Mouse (Mus musculus) forebrain, embryonic 16.5 days (tissue): ENCODE measurements around the gene Sohlh1. TPM values are rescaled to one million over a fixed set of nuclear protein-coding genes. Genes with fewer than 3 reads are reported as not detected.

Source experiments
- ATAC-seq: fragments of 200-750 bp; cut with Nextera tagmentation; 2 replicates; pipeline ENCODE4 v1.8.0; 2017; ENCODE audit warnings: mild to moderate bottlenecking, moderate library complexity
- H3K27ac ChIP-seq: fragments of 300-500 bp; sonication (generic); 2 replicates; pipeline ENCODE4 v1.5.1; 2014; ENCODE audit warnings: low read length, control low read depth
- H3K27me3 ChIP-seq: fragments of 300-500 bp; sonication (generic); replicated peaks from 2 replicates; pipeline ENCODE4 v1.6.1; 2014; ENCODE audit warnings: low read length; ENCODE audit not compliant: control insufficient read depth, insufficient read depth
- H3K36me3 ChIP-seq: fragments of 300-500 bp; sonication (generic); 2 replicates; pipeline ENCODE4 v1.6.1; 2014; ENCODE audit not compliant: control insufficient read depth, insufficient read depth
- H3K4me1 ChIP-seq: fragments of 300-500 bp; sonication (generic); replicated peaks from 2 replicates; pipeline ENCODE4 v1.6.1; 2014; ENCODE audit warnings: low read length; ENCODE audit not compliant: control insufficient read depth, insufficient read depth
- H3K4me2 ChIP-seq: fragments of 300-500 bp; sonication (generic); 2 replicates; pipeline ENCODE4 v1.6.1; 2014; ENCODE audit warnings: mild to moderate bottlenecking, low read length, control low read depth
- H3K4me3 ChIP-seq: fragments of 300-500 bp; sonication (generic); replicated peaks from 2 replicates; pipeline ENCODE4 v1.5.1; 2014; ENCODE audit warnings: mild to moderate bottlenecking, low read length, control low read depth
- H3K9ac ChIP-seq: fragments of 300-500 bp; sonication (generic); replicated peaks from 2 replicates; pipeline ENCODE4 v1.6.1; 2014; ENCODE audit warnings: low read depth, low read length, control low read depth
- H3K9me3 ChIP-seq: fragments of 300-500 bp; sonication (generic); 2 replicates; pipeline ENCODE4 v1.6.1; 2016; ENCODE audit warnings: low read length; ENCODE audit not compliant: control insufficient read depth
- WGBS: fragments of 180-500 bp; shearing (Covaris S2); extraction: QIAGEN DNeasy Blood & Tissue Kit; methylation state at CpG from one replicate; pipeline ENCODE4 v1.1.7; 2014; 5-methylcytosine and 5-hydroxymethylcytosine counted together
- polyA plus RNA-seq: library from polyadenylated mRNA; unstranded; fragments of >200 nt; fragmentation: Nextera tagmentation; extraction: Ambion mirVana; gene quantifications from 2 replicates; pipeline ENCODE4 v1.2.1, GENCODE M21; 2015

Gene Sohlh1
- polyA plus RNA-seq, 1 experiment from 2014 or later = not detected

DNA sequence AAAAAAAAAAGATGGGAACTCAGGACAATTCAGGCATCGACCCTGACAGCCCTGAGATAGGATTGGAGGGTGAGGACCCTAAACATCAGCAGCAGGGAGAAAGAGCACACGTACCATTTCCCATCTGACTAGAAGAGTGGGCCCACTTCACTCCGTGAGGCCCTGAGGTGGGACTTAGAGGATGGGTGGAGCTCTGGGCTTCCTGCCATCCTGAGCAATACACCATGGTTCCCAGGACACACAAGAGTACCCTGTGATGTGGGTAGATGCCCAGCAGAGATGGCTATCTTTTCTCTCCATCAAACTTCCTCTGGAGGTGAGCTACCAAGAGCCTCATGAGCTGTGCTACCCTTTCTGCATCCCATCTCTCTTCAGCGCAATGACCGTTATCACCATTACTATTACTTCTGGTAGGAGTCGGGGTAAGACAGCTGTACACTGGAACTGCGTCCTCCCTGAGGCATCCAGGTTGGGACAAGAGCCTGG, 30.2 kb upstream of the Sohlh1 start:
- Histone ChIP-seq H3K9ac (peak overlapping the region; percentile 76), H3K36me3 (no peaks in the 10 kb centered on the region), H3K27me3 (no peaks in the 10 kb centered on the region; the same call in none of the 2 replicates), H3K9me3 (no peaks in the 10 kb centered on the region), H3K4me1 (peaks cover 9% of the 10 kb centered on the region; the same call in 1 of the 2 replicates), H3K27ac (no peak overlapping the region), H3K4me2 (peak overlapping the region; percentile 70), H3K4me3 (peak overlapping the region; percentile 56)
- ATAC-seq = peak; percentile 38
- WGBS = 13% methylated on average over 6 of the region's 7 CpGs

DNA sequence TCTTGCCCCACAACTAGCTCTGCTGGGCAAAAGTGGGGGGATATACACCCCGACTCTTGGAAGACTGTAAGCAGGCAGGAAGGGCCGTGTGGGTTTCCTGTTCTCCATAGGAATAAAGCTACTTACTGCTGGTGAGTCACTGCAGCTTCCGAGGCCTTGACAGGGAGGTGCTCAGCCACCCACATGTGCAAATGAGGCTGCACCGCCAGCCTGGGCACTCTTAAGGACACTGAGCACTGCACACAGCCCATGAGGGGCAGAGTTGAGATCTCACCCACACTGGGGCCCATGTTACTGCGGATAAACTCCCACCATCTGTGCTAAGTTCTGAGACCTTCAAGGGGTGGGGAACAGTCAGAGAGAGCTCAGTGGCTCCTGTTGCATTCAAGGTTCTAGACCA, 19.6 kb upstream of the Sohlh1 start:
- H3K4me2 ChIP-seq = no peak overlapping the region
- H3K27me3 ChIP-seq = no peaks in the 10 kb centered on the region; the same call in none of the 2 replicates
- H3K4me3 ChIP-seq = no peak overlapping the region
- H3K4me1 ChIP-seq = peaks cover 24% of the 10 kb centered on the region
- no peaks in the 10 kb centered on the region for H3K9me3 ChIP-seq
- ATAC-seq = no peak
- no peak overlapping the region for H3K27ac ChIP-seq
- WGBS = 64% methylated on average over 5 of the region's 5 CpGs
- no peak overlapping the region for H3K9ac ChIP-seq
- no peaks in the 10 kb centered on the region for H3K36me3 ChIP-seq

DNA sequence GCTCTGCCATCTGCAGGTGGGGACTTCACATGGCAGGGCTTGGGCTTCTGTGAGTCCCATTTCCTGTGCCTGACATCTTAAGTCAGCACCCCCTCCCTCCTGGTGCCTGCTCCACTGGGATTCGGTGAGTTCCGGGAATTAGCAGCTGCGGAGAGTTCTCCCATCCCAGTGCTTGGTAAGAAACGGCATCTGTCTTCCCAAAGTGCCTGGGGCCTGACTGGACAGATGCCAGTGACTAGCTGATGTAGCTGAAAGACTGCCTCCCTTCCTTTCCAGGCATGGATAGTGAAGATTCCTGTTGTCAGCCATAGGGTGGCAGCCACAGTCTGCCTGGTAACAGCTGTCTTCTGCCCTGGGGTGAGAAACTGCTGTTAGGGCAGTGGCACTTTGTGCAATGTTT, 18.4 kb upstream of the Sohlh1 start:
- no peak overlapping the region for H3K4me3 ChIP-seq
- 5% methylated on average over 4 of the region's 4 CpGs for WGBS
- no peak overlapping the region for H3K9ac ChIP-seq
- H3K9me3 ChIP-seq = no peaks in the 10 kb centered on the region
- no peak overlapping the region for H3K27ac ChIP-seq
- H3K4me2 ChIP-seq = no peak overlapping the region
- peak; percentile 39 for ATAC-seq
- peaks cover 24% of the 10 kb centered on the region for H3K4me1 ChIP-seq
- no peaks in the 10 kb centered on the region; the same call in none of the 2 replicates for H3K27me3 ChIP-seq
- H3K36me3 ChIP-seq = no peaks in the 10 kb centered on the region

DNA sequence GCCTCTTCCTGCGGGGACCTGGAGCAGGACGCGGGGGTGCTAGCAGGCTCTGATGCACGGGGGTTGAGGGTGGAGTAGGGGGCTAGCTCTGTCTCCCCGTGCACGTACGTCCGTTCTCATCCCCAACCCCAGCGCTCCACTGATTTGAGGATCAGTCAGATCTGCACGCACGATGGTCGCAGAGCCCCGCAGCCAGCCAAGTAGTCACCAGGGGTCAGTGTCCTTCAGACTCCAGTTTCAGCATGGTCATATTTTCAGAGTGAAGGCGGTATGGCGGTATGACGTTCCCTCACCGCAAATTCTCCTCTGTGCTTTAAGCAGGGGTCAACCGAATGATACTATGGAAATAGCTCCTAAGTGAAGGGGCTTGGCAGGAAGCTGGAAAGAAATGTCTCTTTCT, 17.2 kb upstream of the Sohlh1 start:
- peak overlapping the region; percentile 99 for H3K4me2 ChIP-seq
- no peaks in the 10 kb centered on the region for H3K36me3 ChIP-seq
- no peaks in the 10 kb centered on the region; the same call in none of the 2 replicates for H3K27me3 ChIP-seq
- H3K27ac ChIP-seq = no peak overlapping the region
- peak overlapping the region; percentile 64; the same call in 1 of the 2 replicates for H3K9ac ChIP-seq
- peak overlapping the region; percentile 56 for H3K4me3 ChIP-seq
- WGBS = 3% methylated on average over 18 of the region's 18 CpGs
- peaks cover 24% of the 10 kb centered on the region for H3K4me1 ChIP-seq
- no peak for ATAC-seq
- H3K9me3 ChIP-seq = no peaks in the 10 kb centered on the region

DNA sequence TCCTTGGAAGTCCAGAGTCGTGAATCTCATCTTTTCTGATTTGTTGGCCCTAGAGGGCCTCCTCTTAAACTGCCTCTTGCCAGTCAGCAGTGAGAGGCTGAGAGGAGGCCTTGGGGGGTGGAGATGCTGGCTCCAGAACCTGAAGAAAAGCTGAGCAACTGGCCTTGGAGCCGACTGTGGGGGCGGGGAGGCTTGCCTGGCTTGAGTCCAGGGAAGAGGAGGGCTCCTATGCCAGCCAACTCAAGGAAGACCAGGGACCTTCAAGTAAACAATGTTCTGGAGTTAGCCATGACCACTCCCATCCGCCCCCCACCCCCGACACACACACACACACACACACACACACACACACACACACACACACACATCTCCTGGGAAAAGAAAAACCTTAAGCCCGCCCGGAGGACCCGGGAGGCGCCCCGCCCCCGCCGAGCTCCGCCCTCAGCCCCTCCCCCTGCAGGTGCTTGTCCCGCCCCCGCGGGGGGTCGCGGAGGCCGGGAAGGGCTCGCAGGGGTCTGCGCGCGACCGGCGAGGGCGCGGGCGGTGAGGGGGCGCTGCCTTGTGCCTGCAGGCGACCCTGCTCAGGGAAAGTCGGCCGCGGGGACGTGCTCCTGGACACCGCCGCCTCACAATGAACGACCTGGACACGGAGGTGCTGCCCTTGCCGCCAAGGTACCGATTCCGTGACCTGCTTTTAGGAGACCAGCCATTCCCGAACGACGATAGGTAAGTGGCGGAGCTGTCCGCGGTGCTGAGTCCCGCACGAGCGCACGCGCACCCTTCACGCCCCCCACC, 16.5 kb upstream of the Sohlh1 start, which contains the start of gene Kcnt1:
Gene Kcnt1 (plus strand): TSS at position 398 of the 795 bp plus-strand sequence.
- Histone ChIP-seq H3K27me3 (no peaks in the 10 kb centered on the region; the same call in none of the 2 replicates), H3K4me3 (peak within 1 kb of the TSS; percentile 56), H3K9me3 (no peaks in the 10 kb centered on the region), H3K4me2 (peak within 1 kb of the TSS; percentile 99), H3K36me3 (no peaks in the 10 kb centered on the region), H3K4me1 (peaks cover 24% of the 10 kb centered on the region), H3K9ac (peak within 1 kb of the TSS; percentile 64), H3K27ac (no peak within 1 kb of the TSS)
- WGBS = 2% methylated on average over 45 of the region's 53 CpGs
- peak; percentile 26; the same call in 1 of the 2 replicates for ATAC-seq

DNA sequence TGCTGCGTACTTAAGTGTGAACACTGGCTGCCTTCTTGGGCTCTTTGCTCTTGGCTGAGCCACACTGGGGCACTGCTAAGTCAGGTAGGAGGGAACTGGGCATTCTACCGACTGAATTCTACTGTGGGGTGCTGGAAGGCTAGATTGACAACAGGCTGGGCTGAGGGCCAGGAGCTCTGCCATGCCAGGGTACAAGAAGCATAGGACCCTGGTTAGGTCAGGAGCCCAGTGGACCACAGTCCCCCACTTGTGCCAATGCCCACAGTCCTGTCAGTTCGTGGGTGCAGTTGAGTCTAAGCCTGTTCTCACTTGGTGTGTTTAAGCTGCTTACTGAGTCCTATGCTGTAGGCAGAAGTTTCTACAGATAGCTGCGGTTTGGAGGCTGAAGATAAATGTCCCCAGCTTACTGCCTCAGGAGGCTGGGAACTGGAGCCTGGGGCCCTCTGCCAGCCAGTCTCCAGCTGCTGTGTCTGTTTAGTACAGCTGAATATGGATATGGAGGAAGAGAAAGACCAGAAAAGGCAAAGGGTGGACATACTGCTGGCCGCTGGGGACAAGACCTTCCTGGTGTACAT, 15.7 kb upstream of the Sohlh1 start:
- H3K27me3 ChIP-seq = no peaks in the 10 kb centered on the region; the same call in none of the 2 replicates
- H3K9me3 ChIP-seq = no peaks in the 10 kb centered on the region
- no peak overlapping the region for H3K9ac ChIP-seq
- peak overlapping the region; percentile 99 for H3K4me2 ChIP-seq
- peak overlapping the region; percentile 56; the same call in 1 of the 2 replicates for H3K4me3 ChIP-seq
- no peaks in the 10 kb centered on the region for H3K36me3 ChIP-seq
- H3K4me1 ChIP-seq = peaks cover 24% of the 10 kb centered on the region
- H3K27ac ChIP-seq = no peak overlapping the region
- WGBS = 49% methylated on average over 5 of the region's 5 CpGs
- no peak for ATAC-seq

DNA sequence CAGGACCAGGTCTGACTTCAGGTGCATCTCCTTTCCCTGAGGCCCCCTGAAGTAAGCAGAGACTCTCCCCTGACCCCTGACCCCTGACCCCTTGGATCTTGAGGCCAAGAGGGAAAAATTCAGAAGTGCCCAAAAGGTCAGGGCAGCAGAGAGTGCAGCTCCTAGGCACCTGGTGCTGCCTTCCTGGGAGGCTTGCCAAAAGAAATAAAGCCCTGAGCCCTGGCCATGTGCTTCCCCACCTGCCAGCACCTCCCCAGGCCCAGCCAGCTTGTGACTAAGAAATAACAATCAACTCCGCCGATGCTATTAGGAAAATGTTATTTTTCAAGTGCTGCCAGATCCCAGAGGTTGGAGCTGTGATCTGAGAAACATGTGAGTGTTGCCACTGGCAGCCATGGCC, 15.0 kb upstream of the Sohlh1 start:
- H3K4me3 ChIP-seq = no peak overlapping the region
- WGBS = 55% methylated on average over 2 of the region's 2 CpGs
- no peak for ATAC-seq
- H3K4me2 ChIP-seq = no peak overlapping the region
- H3K9me3 ChIP-seq = no peaks in the 10 kb centered on the region
- peaks cover 24% of the 10 kb centered on the region for H3K4me1 ChIP-seq
- no peaks in the 10 kb centered on the region; the same call in none of the 2 replicates for H3K27me3 ChIP-seq
- H3K36me3 ChIP-seq = no peaks in the 10 kb centered on the region
- H3K27ac ChIP-seq = no peak overlapping the region
- no peak overlapping the region for H3K9ac ChIP-seq

DNA sequence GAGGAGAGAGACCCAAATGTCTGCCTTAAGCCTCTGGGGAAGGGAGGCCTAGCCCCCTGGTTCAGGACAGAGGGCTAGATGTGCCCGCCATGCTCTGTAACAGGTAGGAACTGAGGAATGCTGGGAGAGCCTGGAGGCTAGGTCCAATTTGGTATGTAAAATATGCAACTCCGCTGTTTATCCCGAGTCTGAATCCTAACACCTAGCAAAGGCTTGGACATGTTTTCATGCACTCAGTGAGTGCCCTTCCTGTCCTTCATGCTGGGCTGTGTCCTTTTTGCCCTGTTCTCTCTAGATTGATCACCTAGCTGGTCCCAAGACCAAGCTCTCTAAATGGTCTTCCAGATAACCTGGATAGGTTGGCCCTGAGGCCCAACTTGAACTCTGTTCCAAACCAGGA, 12.8 kb upstream of the Sohlh1 start:
- no peaks in the 10 kb centered on the region for H3K9me3 ChIP-seq
- H3K9ac ChIP-seq = no peak overlapping the region
- no peak overlapping the region for H3K4me3 ChIP-seq
- ATAC-seq = no peak
- peaks cover 17% of the 10 kb centered on the region for H3K4me1 ChIP-seq
- no peak overlapping the region for H3K27ac ChIP-seq
- H3K4me2 ChIP-seq = no peak overlapping the region
- no peaks in the 10 kb centered on the region; the same call in none of the 2 replicates for H3K27me3 ChIP-seq
- WGBS = 92% methylated on average over 3 of the region's 3 CpGs
- H3K36me3 ChIP-seq = no peaks in the 10 kb centered on the region

DNA sequence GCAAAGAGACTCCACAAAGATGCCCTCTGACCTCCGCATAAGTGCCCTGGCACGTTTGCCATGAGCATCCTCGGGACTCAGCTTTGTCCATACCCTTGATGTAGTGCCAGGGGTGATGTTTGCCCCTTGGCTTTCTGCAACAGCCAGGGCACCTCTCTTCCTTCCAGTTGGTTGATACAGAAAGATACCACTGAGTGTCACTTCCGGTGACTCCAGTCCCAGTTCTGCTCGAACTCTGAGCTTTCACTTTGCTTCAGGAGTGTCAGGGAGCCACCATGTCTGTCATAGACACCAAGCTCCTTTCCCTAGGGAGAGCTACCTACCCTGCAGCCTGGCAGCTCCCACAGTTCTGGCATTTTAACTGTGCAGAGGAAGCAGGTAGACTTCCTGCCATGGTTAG, 7.0 kb upstream of the Sohlh1 start:
- WGBS = 83% methylated on average over 5 of the region's 5 CpGs
- H3K9me3 ChIP-seq = no peaks in the 10 kb centered on the region
- no peak overlapping the region for H3K27ac ChIP-seq
- H3K9ac ChIP-seq = no peak overlapping the region
- H3K36me3 ChIP-seq = no peaks in the 10 kb centered on the region
- ATAC-seq = no peak
- no peaks in the 10 kb centered on the region for H3K27me3 ChIP-seq
- no peaks in the 10 kb centered on the region for H3K4me1 ChIP-seq
- no peak overlapping the region for H3K4me3 ChIP-seq
- H3K4me2 ChIP-seq = no peak overlapping the region
